Mouse (Mus musculus) limb, embryonic 13.5 days (tissue): Measurements from ENCODE around the gene Unc5a. TPM values are rescaled to one million over a fixed set of nuclear protein-coding genes. Genes with fewer than 3 reads are reported as not detected.

Source experiments
- ATAC-seq: fragments of 200-750 bp; cut with Nextera tagmentation; 2 replicates; pipeline ENCODE4 v1.8.0; 2017; ENCODE audit warnings: low read depth, moderate number of reproducible peaks, moderate TSS enrichment; ENCODE audit not compliant: low FRiP score
- H3K27ac ChIP-seq: fragments of 300-500 bp; sonication (generic); 2 replicates; pipeline ENCODE4 v1.5.1; 2015; ENCODE audit warnings: inconsistent platforms, mild to moderate bottlenecking, moderate library complexity
- H3K27me3 ChIP-seq: fragments of 300-500 bp; sonication (generic); 2 replicates; pipeline ENCODE4 v1.6.1; 2015; ENCODE audit warnings: mild to moderate bottlenecking, inconsistent platforms
- H3K36me3 ChIP-seq: fragments of 300-500 bp; sonication (generic); 2 replicates; pipeline ENCODE4 v1.6.1; 2015; ENCODE audit warnings: inconsistent platforms, mild to moderate bottlenecking, moderate library complexity
- H3K4me1 ChIP-seq: fragments of 300-500 bp; sonication (generic); 2 replicates; pipeline ENCODE4 v1.6.1; 2015; ENCODE audit warnings: inconsistent platforms
- H3K4me2 ChIP-seq: fragments of 300-500 bp; sonication (generic); replicated peaks from 2 replicates; pipeline ENCODE4 v1.6.1; 2015; ENCODE audit warnings: inconsistent platforms, mild to moderate bottlenecking, moderate library complexity
- H3K4me3 ChIP-seq: fragments of 300-500 bp; sonication (generic); 2 replicates; pipeline ENCODE4 v1.5.1; 2015; ENCODE audit warnings: moderate library complexity, mild to moderate bottlenecking, inconsistent platforms
- H3K9ac ChIP-seq: fragments of 300-500 bp; sonication (generic); 2 replicates; pipeline ENCODE4 v1.6.1; 2015; ENCODE audit warnings: mild to moderate bottlenecking, inconsistent platforms
- H3K9me3 ChIP-seq: fragments of 300-500 bp; sonication (generic); 2 replicates; pipeline ENCODE4 v1.6.1; 2016; ENCODE audit warnings: inconsistent platforms
- WGBS: fragments of 180-500 bp; shearing (Covaris S2); methylation state at CpG from one replicate; pipeline ENCODE4 v1.1.7; 2015; 5-methylcytosine and 5-hydroxymethylcytosine counted together
- polyA plus RNA-seq: library from polyadenylated mRNA; unstranded; fragments of >200 nt; fragmentation: Nextera tagmentation; extraction: Ambion mirVana; gene quantifications from 2 replicates; pipeline ENCODE4 v1.2.1, GENCODE M21; 2015

The Unc5a gene
- polyA plus RNA-seq, 1 experiment from 2014 or later, result 1.2 TPM

GRCm38 (mm10) chr13:54936173-54936572 is 13.0 kb upstream of the Unc5a start:
- H3K9ac ChIP-seq, result no peak overlapping the region
- H3K4me1 ChIP-seq, result no peaks in the 10 kb centered on the region
- no peak overlapping the region for H3K4me3 ChIP-seq
- H3K27ac ChIP-seq, result no peak overlapping the region
- 67% methylated on average over 6 of the region's 6 CpGs for WGBS
- ATAC-seq, result no peak
- peaks cover 60% of the 10 kb centered on the region for H3K27me3 ChIP-seq
- no peaks in the 10 kb centered on the region for H3K36me3 ChIP-seq
- H3K4me2 ChIP-seq, result no peak overlapping the region
- no peaks in the 10 kb centered on the region for H3K9me3 ChIP-seq

GRCm38 (mm10) chr13:54937885-54938284 is 11.3 kb upstream of the Unc5a start:
- ATAC-seq, result no peak
- H3K4me3 ChIP-seq, result no peak overlapping the region
- H3K27me3 ChIP-seq, result peaks cover 74% of the 10 kb centered on the region
- H3K4me2 ChIP-seq, result no peak overlapping the region
- H3K9me3 ChIP-seq, result no peaks in the 10 kb centered on the region
- H3K27ac ChIP-seq, result no peak overlapping the region
- no peak overlapping the region for H3K9ac ChIP-seq
- H3K36me3 ChIP-seq, result no peaks in the 10 kb centered on the region
- WGBS, result 61% methylated on average over 11 of the region's 11 CpGs
- no peaks in the 10 kb centered on the region for H3K4me1 ChIP-seq

GRCm38 (mm10) chr13:54938493-54938892 is 10.7 kb upstream of the Unc5a start:
- Histone ChIP-seq H3K27me3 (peaks cover 77% of the 10 kb centered on the region), H3K27ac (no peak overlapping the region)

GRCm38 (mm10) chr13:54944411-54945157 is 4.6 kb upstream of the Unc5a start:
- Histone ChIP-seq H3K9ac (no peak overlapping the region), H3K4me2 (no peak overlapping the region), H3K27ac (no peak overlapping the region), H3K4me3 (no peak overlapping the region), H3K9me3 (no peaks in the 10 kb centered on the region), H3K4me1 (peaks cover 10% of the 10 kb centered on the region), H3K36me3 (no peaks in the 10 kb centered on the region), H3K27me3 (peaks cover 88% of the 10 kb centered on the region)
- no peak for ATAC-seq
- WGBS, result 44% methylated on average over 9 of the region's 9 CpGs

More at GRCm38 (mm10) chr13:54938493-54938892, 10.7 kb upstream of the Unc5a start:
- Histone ChIP-seq H3K9ac (no peak overlapping the region), H3K4me1 (no peaks in the 10 kb centered on the region), H3K4me2 (no peak overlapping the region), H3K36me3 (no peaks in the 10 kb centered on the region), H3K9me3 (no peaks in the 10 kb centered on the region), H3K4me3 (no peak overlapping the region)
- 82% methylated on average over 3 of the region's 3 CpGs for WGBS
- no peak for ATAC-seq

GRCm38 (mm10) chr13:54945332-54945731 is 3.9 kb upstream of the Unc5a start:
- 8% methylated on average over 4 of the region's 4 CpGs for WGBS
- no peak for ATAC-seq
- no peak overlapping the region for H3K27ac ChIP-seq

GRCm38 (mm10) chr13:54946406-54946805 is 2.8 kb upstream of the Unc5a start:
- Histone ChIP-seq H3K27me3 (peaks cover 92% of the 10 kb centered on the region), H3K4me2 (no peak overlapping the region), H3K9ac (no peak overlapping the region), H3K4me1 (peaks cover 20% of the 10 kb centered on the region), H3K27ac (no peak overlapping the region), H3K4me3 (no peak overlapping the region), H3K9me3 (no peaks in the 10 kb centered on the region), H3K36me3 (no peaks in the 10 kb centered on the region)
- 85% methylated on average over 1 of the region's 1 CpGs for WGBS
- ATAC-seq, result no peak

More at GRCm38 (mm10) chr13:54945332-54945731, 3.9 kb upstream of the Unc5a start:
- H3K9ac ChIP-seq, result no peak overlapping the region
- no peak overlapping the region for H3K4me3 ChIP-seq
- no peaks in the 10 kb centered on the region for H3K9me3 ChIP-seq
- H3K36me3 ChIP-seq, result no peaks in the 10 kb centered on the region
- peaks cover 88% of the 10 kb centered on the region for H3K27me3 ChIP-seq
- peaks cover 18% of the 10 kb centered on the region for H3K4me1 ChIP-seq
- H3K4me2 ChIP-seq, result no peak overlapping the region

- Histone ChIP-seq H3K27ac (no peak overlapping the region), H3K36me3 (no peaks in the 10 kb centered on the region), H3K9ac (peak overlapping the region; percentile 60), H3K4me3 (peak overlapping the region; percentile 61), H3K27me3 (peaks cover 98% of the 10 kb centered on the region), H3K9me3 (no peaks in the 10 kb centered on the region), H3K4me2 (peak overlapping the region; percentile 100), H3K4me1 (peaks cover 20% of the 10 kb centered on the region)
- no peak for ATAC-seq
- under 1% methylated on average over 44 of the region's 44 CpGs for WGBS
Measured at GRCm38 (mm10) chr13:54949592-54949991, 381 bp downstream of the Unc5a start.

- Histone ChIP-seq H3K36me3 (no peaks in the 10 kb centered on the region), H3K4me3 (peak overlapping the region; percentile 61), H3K4me2 (peak overlapping the region; percentile 100), H3K9ac (no peak overlapping the region), H3K4me1 (peaks cover 20% of the 10 kb centered on the region), H3K27ac (no peak overlapping the region), H3K9me3 (no peaks in the 10 kb centered on the region), H3K27me3 (peaks cover 98% of the 10 kb centered on the region)
- WGBS, result 3% methylated on average over 9 of the region's 9 CpGs
- no peak for ATAC-seq
Measured at GRCm38 (mm10) chr13:54950131-54950530, 920 bp downstream of the Unc5a start.

- 62% methylated on average over 5 of the region's 5 CpGs for WGBS
- Histone ChIP-seq H3K27me3 (peaks cover 100% of the 10 kb centered on the region), H3K27ac (no peak overlapping the region), H3K4me3 (no peak overlapping the region), H3K9ac (no peak overlapping the region), H3K36me3 (no peaks in the 10 kb centered on the region), H3K4me1 (peaks cover 20% of the 10 kb centered on the region), H3K9me3 (no peaks in the 10 kb centered on the region), H3K4me2 (no peak overlapping the region)
- ATAC-seq, result no peak
Measured at GRCm38 (mm10) chr13:54951166-54951565, 2.0 kb downstream of the Unc5a start.

GRCm38 (mm10) chr13:54954745-54955144 is 5.5 kb downstream of the Unc5a start:
- Histone ChIP-seq H3K9me3 (no peaks in the 10 kb centered on the region), H3K4me3 (no peak overlapping the region), H3K27ac (no peak overlapping the region), H3K9ac (no peak overlapping the region), H3K4me1 (peaks cover 11% of the 10 kb centered on the region), H3K4me2 (no peak overlapping the region), H3K36me3 (no peaks in the 10 kb centered on the region), H3K27me3 (peaks cover 93% of the 10 kb centered on the region)
- no peak for ATAC-seq
- 50% methylated on average over 2 of the region's 2 CpGs for WGBS

- Histone ChIP-seq H3K36me3 (no peaks in the 10 kb centered on the region), H3K4me2 (peak overlapping the region; percentile 86), H3K27me3 (peaks cover 82% of the 10 kb centered on the region), H3K4me3 (peak overlapping the region; percentile 52), H3K4me1 (0 out of 2 replicates have a peak, but pooled peaks cover 3% of the 10 kb centered on the region), H3K9ac (peak overlapping the region; percentile 61), H3K9me3 (no peaks in the 10 kb centered on the region), H3K27ac (no peak overlapping the region)
- under 1% methylated on average over 61 of the region's 61 CpGs for WGBS
- ATAC-seq, result peak; percentile 55
Measured at GRCm38 (mm10) chr13:54955695-54956471, 6.7 kb downstream of the Unc5a start.

GRCm38 (mm10) chr13:54957281-54957680 is 8.1 kb downstream of the Unc5a start:
- Histone ChIP-seq H3K27me3 (peaks cover 68% of the 10 kb centered on the region), H3K36me3 (no peaks in the 10 kb centered on the region), H3K4me3 (no peak overlapping the region), H3K9me3 (no peaks in the 10 kb centered on the region), H3K27ac (no peak overlapping the region), H3K4me2 (no peak overlapping the region), H3K4me1 (0 out of 2 replicates have a peak, but pooled peaks cover 3% of the 10 kb centered on the region), H3K9ac (no peak overlapping the region)
- no peak for ATAC-seq
- 38% methylated on average over 7 of the region's 7 CpGs for WGBS
